Mouse (Mus musculus): Measurements from ENCODE around the gene Gm38394.

The Gm38394 gene

GRCm38 (mm10) chr1:133664203-133664970, 3.3 kb upstream of the Gm38394 start:
- DNase-seq (ENCODE audit: low spot score) = no peak

GRCm38 (mm10) chr1:133663427-133663826, 2.3 kb upstream of the Gm38394 start:
- no peak for DNase-seq (ENCODE audit: low spot score)

- DNase-seq (ENCODE audit: low spot score) = no peak
These were observed 1.8 kb upstream of the Gm38394 start for GRCm38 (mm10) chr1:133662941-133663340.

- peak; percentile 70 for DNase-seq (ENCODE audit: low spot score)
These were observed 484 bp downstream of the Gm38394 start, which contains the start of gene Zbed6 for GRCm38 (mm10) chr1:133660466-133661202. TSS of gene Zbed6 (minus strand) at chr1:133660885.

- no peak for DNase-seq (ENCODE audit: low spot score)
These were observed 2.2 kb downstream of the Gm38394 start for GRCm38 (mm10) chr1:133658878-133659277.

- DNase-seq (ENCODE audit: low spot score) = no peak
These were observed 4.3 kb downstream of the Gm38394 start for GRCm38 (mm10) chr1:133656811-133657210.

GRCm38 (mm10) chr1:133653033-133653432, 8.1 kb downstream of the Gm38394 start:
- no peak for DNase-seq (ENCODE audit: low spot score)

- DNase-seq (ENCODE audit: low spot score) = no peak
These were observed 10.6 kb downstream of the Gm38394 start for GRCm38 (mm10) chr1:133650288-133651055.

- DNase-seq (ENCODE audit: low spot score) = no peak
These were observed 15.5 kb downstream of the Gm38394 start for GRCm38 (mm10) chr1:133645652-133646051.

- no peak for DNase-seq (ENCODE audit: low spot score)
These were observed 20.0 kb downstream of the Gm38394 start for GRCm38 (mm10) chr1:133641163-133641562.

GRCm38 (mm10) chr1:133638517-133638916, 22.6 kb downstream of the Gm38394 start:
- no peak for DNase-seq (ENCODE audit: low spot score)

- no peak for DNase-seq (ENCODE audit: low spot score)
These were observed 28.9 kb downstream of the Gm38394 start for GRCm38 (mm10) chr1:133632168-133632567.

GRCm38 (mm10) chr1:133625052-133625451, 36.1 kb downstream of the Gm38394 start:
- DNase-seq (ENCODE audit: low spot score) = no peak

GRCm38 (mm10) chr1:133618311-133618710, 42.8 kb downstream of the Gm38394 start:
- no peak for DNase-seq (ENCODE audit: low spot score)

GRCm38 (mm10) chr1:133617908-133618307, 43.2 kb downstream of the Gm38394 start:
- no peak for DNase-seq (ENCODE audit: low spot score)

GRCm38 (mm10) chr1:133613817-133614216, 47.3 kb downstream of the Gm38394 start:
- no peak for DNase-seq (ENCODE audit: low spot score)

- no peak for DNase-seq (ENCODE audit: low spot score)
These were observed 49.7 kb downstream of the Gm38394 start for GRCm38 (mm10) chr1:133611436-133611835.

GRCm38 (mm10) chr1:133610601-133611000, 50.5 kb downstream of the Gm38394 start:
- DNase-seq (ENCODE audit: low spot score) = no peak

GRCm38 (mm10) chr1:133609771-133610502, 51.2 kb downstream of the Gm38394 start, which contains the start of gene Snrpe:
TSS of gene Snrpe (minus strand) at chr1:133610291.
- DNase-seq (ENCODE audit: low spot score) = peak; percentile 95

GRCm38 (mm10) chr1:133603174-133603573, 57.9 kb downstream of the Gm38394 start:
- no peak for DNase-seq (ENCODE audit: low spot score)

GRCm38 (mm10) chr1:133596298-133597007, 64.7 kb downstream of the Gm38394 start:
- DNase-seq (ENCODE audit: low spot score) = no peak

Measured in lung, postnatal 25 days (tissue).